Mouse (Mus musculus) cerebellum, adult 9-10 months (tissue): ENCODE data around the gene Chmp2b.

Experiments used
- DNase-seq: peaks from one replicate; pipeline ENCODE4 v3.0.0; 2022

Chmp2b gene

DNA sequence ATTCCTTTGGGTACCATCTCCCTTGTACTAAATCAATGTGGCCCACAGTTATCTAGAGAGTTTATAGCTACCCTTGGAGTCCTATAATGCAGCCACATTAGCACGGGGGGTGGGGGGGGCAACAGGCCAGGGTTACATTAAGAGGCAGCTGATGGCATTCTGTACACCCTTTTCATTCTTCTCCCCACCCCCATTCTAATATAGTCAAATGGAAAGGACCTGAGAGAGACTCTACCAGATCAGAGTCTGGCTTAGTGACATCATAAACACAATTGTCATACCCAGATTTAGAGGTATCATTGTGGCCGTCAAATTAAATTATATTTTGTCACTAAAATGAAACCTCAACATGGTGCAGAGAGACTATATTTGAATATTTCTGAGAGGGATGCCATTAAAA, 36.5 kb downstream of the Chmp2b start:
- no peak for DNase-seq

- no peak for DNase-seq
Observed at GRCm38 (mm10) chr16:65520211-65520610, 42.3 kb downstream of the Chmp2b start, which contains the start of gene Pou1f1. Gene Pou1f1, plus strand, starts transcription at chr16:65520511.

DNA sequence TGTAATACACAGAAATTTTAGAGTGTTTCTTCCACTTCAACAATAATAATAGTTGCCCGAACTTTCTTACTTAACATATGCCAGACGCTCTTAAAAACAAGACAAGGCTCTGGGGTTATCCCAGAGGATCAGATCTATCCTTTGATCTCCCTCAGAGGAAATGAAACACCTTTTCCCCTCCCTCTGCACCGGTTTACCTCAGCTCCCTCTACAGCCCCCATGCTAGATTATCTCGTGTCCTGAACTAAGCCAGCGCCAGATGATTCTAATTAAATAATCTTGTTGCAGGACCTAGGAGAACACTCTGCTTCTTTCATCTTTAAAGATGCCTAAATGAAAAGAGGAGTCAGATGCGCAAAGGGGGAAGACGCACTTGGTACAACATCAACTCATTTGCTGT, 48.3 kb downstream of the Chmp2b start:
- no peak for DNase-seq

GRCm38 (mm10) chr16:65497049-65497448, 65.5 kb downstream of the Chmp2b start:
- peak; percentile 9 for DNase-seq

- DNase-seq: no peak
Observed at GRCm38 (mm10) chr16:65496030-65496429, 66.5 kb downstream of the Chmp2b start.
